Mouse (Mus musculus) frontal cortex, postnatal 25 days (tissue): Measurements from ENCODE around the gene Actl10.

Experiments
- DNase-seq, 2 experiments: peaks; one replicate each; pipeline ENCODE4 v3.0.0; 2022; ENCODE audit warnings: low spot score in 2 of 2

Actl10 gene

GRCm38 (mm10) chr2:154583906-154584872, 32.6 kb downstream of the Actl10 start:
- peak; percentile 64 to 80 for DNase-seq

GRCm38 (mm10) chr2:154584931-154585601, 33.5 kb downstream of the Actl10 start:
- no peak for DNase-seq

GRCm38 (mm10) chr2:154586405-154586804, 34.8 kb downstream of the Actl10 start:
- no peak for DNase-seq

GRCm38 (mm10) chr2:154589051-154589450, 37.5 kb downstream of the Actl10 start:
- no peak for DNase-seq

GRCm38 (mm10) chr2:154591239-154591638, 39.7 kb downstream of the Actl10 start:
- no peak for DNase-seq

- DNase-seq: no peak
Measured at GRCm38 (mm10) chr2:154593025-154593424, 41.4 kb downstream of the Actl10 start.

GRCm38 (mm10) chr2:154595775-154596174, 44.2 kb downstream of the Actl10 start:
- no peak for DNase-seq

- DNase-seq: no peak
Measured at GRCm38 (mm10) chr2:154597399-154597798, 45.8 kb downstream of the Actl10 start.

GRCm38 (mm10) chr2:154600586-154600985, 49.0 kb downstream of the Actl10 start:
- DNase-seq: no peak

GRCm38 (mm10) chr2:154601324-154601723, 49.7 kb downstream of the Actl10 start:
- DNase-seq: no peak
